Mouse (Mus musculus) mouse embryonic stem cell (cell line): ENCODE data around the gene Gde1.

ENCODE experiments used
- in situ Hi-C, 2 experiments: fragments of 300-500 bp; cut with MboI; formaldehyde crosslinking; loops; 1 replicate in 1 of 2; 3 replicates in 1 of 2; pipeline ENCODE4 v1.14.3; 2019 to 2020; ENCODE audit warnings: low sequenced_read_pairs in 2 of 2, low pct_unique_long_range_greater_than_20kb in 1 of 2, mixed read lengths in 1 of 2; ENCODE audit not compliant: unreplicated experiment in 1 of 2

The Gde1 gene

DNA sequence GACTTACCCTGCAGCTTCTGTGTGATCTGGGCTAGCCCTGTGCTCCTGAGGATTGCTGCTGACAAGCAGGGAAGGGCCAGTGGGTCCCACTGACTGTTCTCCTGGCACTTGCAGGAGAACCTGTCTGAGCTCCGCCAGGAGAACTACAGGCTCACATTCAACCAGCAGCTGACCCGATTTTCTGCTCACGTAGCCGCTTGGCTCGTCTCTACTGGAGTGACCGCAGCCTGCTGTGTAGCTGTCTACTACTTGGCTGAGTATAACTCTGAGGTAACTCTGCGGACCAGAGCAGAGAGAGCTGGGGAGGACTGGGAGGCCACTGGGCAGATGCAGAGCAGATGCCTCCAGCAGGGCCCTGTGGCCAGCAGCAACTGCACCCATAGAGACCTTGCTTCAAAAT is 56.2 kb downstream of the Gde1 start:
- in situ Hi-C loops, result no loop called here

DNA sequence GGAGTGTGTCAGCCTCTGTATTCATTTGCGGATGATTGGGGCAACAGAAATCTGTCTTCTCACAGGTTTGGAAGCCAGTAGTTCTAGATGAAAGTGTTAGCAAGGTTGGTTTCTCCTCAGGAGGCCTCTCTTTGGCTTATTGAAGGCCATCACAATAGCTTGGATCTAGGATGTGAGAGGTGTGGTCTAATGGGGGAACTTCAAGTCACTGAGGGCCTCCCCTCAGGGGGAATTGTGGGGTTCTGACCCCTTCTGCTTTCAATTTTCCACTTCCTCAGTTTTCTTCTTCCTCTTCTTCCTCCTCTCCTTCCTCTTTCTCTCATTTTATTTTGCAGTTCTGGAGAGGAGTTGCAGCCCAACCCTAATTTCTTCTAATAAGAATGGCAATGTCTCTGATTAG is 59.3 kb downstream of the Gde1 start:
- in situ Hi-C loops, result no loop called here
